Mouse (Mus musculus) lung, postnatal 0 days (tissue): ENCODE measurements around the gene Trappc3. TPM values are rescaled to one million over a fixed set of nuclear protein-coding genes. Genes with fewer than 3 reads are reported as not detected.

ENCODE experiments used
- ATAC-seq: fragments of 200-750 bp; cut with Nextera tagmentation; 2 replicates; pipeline ENCODE4 v1.8.0; 2017; ENCODE audit warnings: moderate library complexity
- DNase-seq: peaks from one replicate; pipeline ENCODE4 v3.0.0-alpha.2; 2016; ENCODE audit warnings: low spot score
- H3K27ac ChIP-seq: fragments of 300-500 bp; sonication (generic); 2 replicates; pipeline ENCODE4 v1.5.1; 2014; ENCODE audit warnings: antibody characterized with exemption, mild to moderate bottlenecking, low read length, mixed read lengths
- H3K27me3 ChIP-seq: fragments of 300-500 bp; sonication (generic); replicated peaks from 2 replicates; pipeline ENCODE4 v1.6.1; 2014; ENCODE audit warnings: low read length, mixed read lengths; ENCODE audit not compliant: insufficient read depth
- H3K36me3 ChIP-seq: fragments of 300-500 bp; sonication (generic); 2 replicates; pipeline ENCODE4 v1.6.1; 2014; ENCODE audit warnings: low read length, mixed read lengths; ENCODE audit not compliant: insufficient read depth
- H3K4me1 ChIP-seq: fragments of 300-500 bp; sonication (generic); 2 replicates; pipeline ENCODE4 v1.6.1; 2014; ENCODE audit warnings: antibody characterized with exemption, low read depth, low read length, mixed read lengths; ENCODE audit not compliant: insufficient read depth
- H3K4me2 ChIP-seq: fragments of 300-500 bp; sonication (generic); replicated peaks from 2 replicates; pipeline ENCODE4 v1.6.1; 2014; ENCODE audit warnings: low read depth, mild to moderate bottlenecking, low read length, moderate library complexity, mixed read lengths
- H3K4me3 ChIP-seq: fragments of 300-500 bp; sonication (generic); 2 replicates; pipeline ENCODE4 v1.5.1; 2014; ENCODE audit warnings: low read depth, low read length
- H3K9ac ChIP-seq: fragments of 300-500 bp; sonication (generic); replicated peaks from 2 replicates; pipeline ENCODE4 v1.6.1; 2014; ENCODE audit warnings: low read depth, mild to moderate bottlenecking
- H3K9me3 ChIP-seq: fragments of 300-500 bp; sonication (generic); 2 replicates; pipeline ENCODE4 v1.6.1; 2016; ENCODE audit warnings: low read length, mixed read lengths
- CTCF ChIP-seq: IDR thresholded peaks from 2 replicates; pipeline ENCODE4 v1.5.1; 2016; ENCODE audit warnings: antibody characterized with exemption, mild to moderate bottlenecking
- EP300 ChIP-seq: IDR thresholded peaks from 2 replicates; pipeline ENCODE4 v1.6.1; 2016; ENCODE audit warnings: antibody characterized with exemption, mild to moderate bottlenecking, control low read depth
- WGBS: fragments of 180-500 bp; shearing (Covaris S2); extraction: QIAGEN DNeasy Blood & Tissue Kit; methylation state at CpG from one replicate; pipeline ENCODE4 v1.1.7; 2014; 5-methylcytosine and 5-hydroxymethylcytosine counted together
- polyA plus RNA-seq: library from polyadenylated mRNA; unstranded; fragments of >200 nt; fragmentation: Nextera tagmentation; extraction: Ambion mirVana; gene quantifications from 2 replicates; pipeline ENCODE4 v1.2.1, GENCODE M21; 2015

Gene Trappc3
- polyA plus RNA-seq, 1 experiment from 2014 or later, result 97.9 TPM

DNA sequence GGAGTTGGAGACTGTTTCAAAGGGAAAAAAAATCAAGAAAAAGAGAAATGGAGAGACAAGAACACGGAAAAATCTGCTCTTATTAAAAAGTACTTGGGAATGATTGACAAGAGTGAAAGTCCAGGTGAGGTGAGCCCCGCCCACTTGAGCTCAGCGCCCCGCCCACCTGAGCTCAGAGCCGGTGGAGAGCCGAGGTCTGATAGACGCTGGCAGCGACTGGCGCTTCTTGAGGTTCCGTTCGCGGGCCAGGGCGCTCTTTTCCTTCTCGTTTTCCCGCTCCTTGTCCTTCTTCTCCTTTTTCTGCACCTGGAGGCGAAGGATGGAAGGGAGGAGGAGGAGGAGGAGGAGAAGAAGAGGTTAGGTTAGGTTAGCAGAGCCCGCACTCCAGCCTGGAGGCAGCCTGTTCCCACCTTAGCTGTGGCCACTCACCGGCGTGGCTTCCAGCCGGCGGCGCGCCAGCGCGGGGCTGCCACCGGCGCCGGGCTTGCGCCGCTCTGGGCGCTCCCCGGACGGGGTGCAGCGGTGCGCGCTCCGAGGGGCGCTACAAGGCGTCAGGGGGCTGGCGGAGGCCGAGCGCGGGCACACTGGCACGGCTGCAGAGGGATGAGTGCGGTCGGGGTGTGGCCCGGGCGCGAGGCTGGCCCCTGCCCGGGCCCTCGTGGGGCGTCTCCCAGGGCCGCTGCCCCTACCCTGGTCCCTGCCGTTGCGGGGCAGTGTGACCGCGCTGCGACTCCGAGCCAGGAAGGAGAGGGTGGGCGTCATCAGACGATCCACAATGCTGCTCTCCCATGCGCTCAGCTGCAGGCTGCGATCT, 25.5 kb upstream of the Trappc3 start:
- Histone ChIP-seq H3K27ac (no peak overlapping the region), H3K27me3 (no peaks in the 10 kb centered on the region), H3K4me3 (0 out of 2 replicates have a peak overlapping the region, but pooled peaks have one; percentile 8), H3K4me1 (no peaks in the 10 kb centered on the region), H3K4me2 (peak overlapping the region; percentile 58), H3K9ac (no peak overlapping the region), H3K9me3 (no peaks in the 10 kb centered on the region), H3K36me3 (peaks cover 71% of the 10 kb centered on the region)
- no peak for TF ChIP-seq EP300
- no peak for TF ChIP-seq CTCF
- DNase-seq (peak; percentile 80), ATAC-seq (peak; percentile 80)
- 39% methylated on average over 61 of the region's 63 CpGs for WGBS

DNA sequence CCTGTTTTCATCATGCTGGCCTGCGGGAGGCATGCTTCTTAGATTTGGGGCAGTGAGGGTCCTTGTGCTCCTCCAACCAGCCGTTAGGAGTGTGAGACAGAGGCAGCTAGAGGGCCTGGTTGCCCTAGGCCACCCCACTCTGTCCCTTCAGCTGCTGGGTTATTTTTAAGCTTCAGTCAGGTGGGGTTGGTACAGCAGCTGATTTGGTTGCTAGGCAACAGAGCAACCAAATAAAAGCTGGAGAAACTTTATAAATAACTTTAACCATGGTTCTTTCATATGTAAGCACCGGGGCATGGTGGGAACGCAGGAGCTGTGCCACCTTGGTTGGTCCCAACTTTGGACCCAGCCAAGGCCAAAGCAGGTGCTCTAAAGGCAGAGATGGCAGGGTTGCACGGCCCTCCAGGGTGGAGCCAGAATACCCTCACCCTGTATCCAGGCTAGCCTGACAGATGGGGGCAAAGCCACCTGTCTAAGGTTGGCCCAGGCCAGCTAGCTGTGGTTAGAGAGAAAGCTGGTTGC, 24.3 kb upstream of the Trappc3 start:
- Histone ChIP-seq H3K9me3 (no peaks in the 10 kb centered on the region), H3K9ac (no peak overlapping the region), H3K4me2 (no peak overlapping the region), H3K27ac (no peak overlapping the region), H3K27me3 (no peaks in the 10 kb centered on the region), H3K4me1 (no peaks in the 10 kb centered on the region), H3K36me3 (peaks cover 67% of the 10 kb centered on the region), H3K4me3 (no peak overlapping the region)
- peak; percentile 48 for DNase-seq
- 61% methylated on average over 5 of the region's 5 CpGs for WGBS
- ATAC-seq, result peak; percentile 48
- TF ChIP-seq CTCF (0 out of 2 replicates have a peak, but pooled peaks have one; percentile 3), EP300 (no peak)

DNA sequence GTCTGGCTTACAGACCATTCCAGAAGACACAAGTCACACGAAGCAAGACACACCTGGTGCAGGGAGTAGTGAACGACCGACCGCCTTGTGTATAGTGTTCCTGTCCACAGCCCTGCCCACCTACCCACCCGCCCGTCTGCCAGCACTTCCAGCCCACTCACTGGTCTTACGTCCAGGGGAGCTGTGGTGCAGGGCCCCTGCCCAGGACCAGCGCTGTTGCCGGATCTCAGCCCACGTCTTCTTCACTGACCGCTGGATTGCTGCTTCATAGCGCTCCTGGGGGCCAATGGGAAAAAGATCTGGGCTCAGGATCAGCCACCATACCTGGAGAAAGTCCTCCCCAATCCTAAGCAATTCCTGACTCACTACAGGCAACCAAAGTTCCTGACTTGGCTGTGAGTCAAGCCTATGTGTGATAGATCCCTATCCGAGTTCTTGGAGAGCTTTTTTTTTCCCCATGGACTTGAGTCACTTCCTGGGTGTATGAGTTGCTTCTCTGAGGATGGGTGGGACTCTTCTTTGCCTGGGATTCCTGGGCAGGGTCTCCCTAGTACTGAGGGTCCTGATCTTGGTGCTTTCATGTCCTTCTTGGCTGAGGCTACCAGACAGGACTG, 22.2 kb upstream of the Trappc3 start:
- WGBS, result 85% methylated on average over 13 of the region's 13 CpGs
- H3K27me3 ChIP-seq, result no peaks in the 10 kb centered on the region
- DNase-seq, result no peak
- no peaks in the 10 kb centered on the region for H3K9me3 ChIP-seq
- no peak overlapping the region for H3K27ac ChIP-seq
- H3K9ac ChIP-seq, result no peak overlapping the region
- no peak overlapping the region for H3K4me3 ChIP-seq
- TF ChIP-seq EP300, result no peak
- TF ChIP-seq CTCF, result no peak
- H3K4me2 ChIP-seq, result no peak overlapping the region
- ATAC-seq, result no peak
- no peaks in the 10 kb centered on the region for H3K4me1 ChIP-seq
- H3K36me3 ChIP-seq, result peaks cover 45% of the 10 kb centered on the region

DNA sequence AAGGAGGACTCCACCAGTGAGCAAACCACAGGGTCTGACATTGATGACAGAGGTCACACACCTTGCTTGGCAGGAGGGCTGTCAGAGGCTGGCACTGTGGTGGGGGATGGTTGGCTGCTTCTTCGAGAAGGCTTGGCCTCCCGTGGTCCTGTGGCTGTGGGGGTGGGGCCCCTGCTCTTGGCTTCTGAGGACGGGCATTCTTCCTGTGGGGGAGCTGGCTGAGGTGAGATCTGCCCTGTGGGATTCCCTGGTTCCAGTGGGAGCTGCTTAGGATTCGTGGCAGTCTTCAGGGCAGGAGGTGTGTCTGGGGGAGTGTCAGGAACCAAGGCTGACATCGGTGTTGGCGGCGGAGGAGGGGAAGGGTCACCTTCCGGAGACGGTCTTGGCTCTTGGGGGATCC, 20.2 kb upstream of the Trappc3 start:
- Histone ChIP-seq H3K4me1 (no peaks in the 10 kb centered on the region), H3K4me2 (no peak overlapping the region), H3K36me3 (peaks cover 32% of the 10 kb centered on the region), H3K9me3 (no peaks in the 10 kb centered on the region), H3K4me3 (no peak overlapping the region), H3K27me3 (no peaks in the 10 kb centered on the region), H3K27ac (no peak overlapping the region), H3K9ac (no peak overlapping the region)
- ATAC-seq (no peak), DNase-seq (no peak)
- 51% methylated on average over 8 of the region's 9 CpGs for WGBS
- TF ChIP-seq EP300 (no peak), CTCF (no peak)

DNA sequence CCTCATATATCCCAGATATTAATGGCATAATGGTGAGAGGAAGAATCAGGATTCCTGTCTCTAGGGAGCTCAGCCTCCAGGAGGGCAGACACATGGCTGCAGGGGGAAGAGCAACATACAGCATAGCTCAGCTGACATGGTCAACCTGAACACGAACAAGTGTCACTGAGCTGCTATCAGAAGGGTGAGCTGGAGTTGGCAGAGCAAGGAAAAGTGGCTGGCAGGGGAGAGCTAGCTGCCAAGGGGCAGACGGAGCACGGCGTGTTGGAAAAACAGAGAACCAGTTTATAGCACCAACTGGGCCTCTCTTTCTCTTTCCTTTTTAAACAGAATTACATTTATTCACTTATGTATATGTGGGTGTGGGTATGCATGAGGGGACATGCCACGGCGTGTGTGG, 19.6 kb upstream of the Trappc3 start:
- 83% methylated on average over 6 of the region's 6 CpGs for WGBS
- no peak overlapping the region for H3K4me2 ChIP-seq
- no peaks in the 10 kb centered on the region for H3K27me3 ChIP-seq
- DNase-seq (no peak), ATAC-seq (no peak)
- TF ChIP-seq CTCF, result no peak
- no peak for TF ChIP-seq EP300
- H3K4me3 ChIP-seq, result no peak overlapping the region
- no peaks in the 10 kb centered on the region for H3K9me3 ChIP-seq
- H3K4me1 ChIP-seq, result no peaks in the 10 kb centered on the region
- peaks cover 33% of the 10 kb centered on the region for H3K36me3 ChIP-seq
- no peak overlapping the region for H3K27ac ChIP-seq
- H3K9ac ChIP-seq, result no peak overlapping the region

DNA sequence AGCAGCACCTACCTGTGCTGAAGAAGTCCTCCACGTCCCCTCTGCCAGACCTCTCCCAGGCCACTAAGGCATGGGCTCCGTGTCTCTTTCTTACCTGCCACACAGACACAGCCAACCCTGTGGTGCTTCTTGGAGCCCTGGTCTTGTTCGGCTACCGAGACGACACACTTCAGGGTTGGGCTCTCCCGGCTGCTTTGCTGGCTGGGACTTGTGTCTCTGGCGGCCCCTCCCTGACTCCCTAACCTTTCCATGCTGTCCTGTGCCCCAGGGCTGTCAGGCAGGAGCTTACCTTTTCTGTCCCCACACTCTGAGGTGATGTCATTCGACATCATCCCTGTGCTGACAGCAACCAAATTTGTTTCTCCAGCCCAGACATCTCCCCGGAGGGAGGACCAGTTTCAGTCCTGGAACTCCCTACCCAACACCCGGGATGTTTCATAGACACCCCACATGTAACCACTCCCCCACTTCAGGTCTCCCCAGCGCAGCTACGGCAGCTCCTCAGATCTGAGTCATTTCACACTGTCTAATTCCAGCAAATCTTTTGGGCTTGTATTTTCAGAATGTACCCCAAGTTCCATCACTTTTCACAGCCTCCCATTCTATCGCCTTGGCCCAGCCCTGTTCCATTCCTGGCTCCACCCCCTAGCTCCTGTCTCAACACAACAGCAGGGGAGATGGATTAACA, 15.8 kb upstream of the Trappc3 start:
- Histone ChIP-seq H3K4me2 (no peak overlapping the region), H3K9me3 (no peaks in the 10 kb centered on the region), H3K27ac (no peak overlapping the region), H3K4me3 (no peak overlapping the region), H3K9ac (no peak overlapping the region), H3K36me3 (0 out of 2 replicates have a peak, but pooled peaks cover 5% of the 10 kb centered on the region), H3K27me3 (no peaks in the 10 kb centered on the region), H3K4me1 (peaks cover 3% of the 10 kb centered on the region; the same call in 1 of the 2 replicates)
- ATAC-seq, result no peak
- DNase-seq, result no peak
- TF ChIP-seq CTCF (no peak), EP300 (no peak)
- 74% methylated on average over 13 of the region's 13 CpGs for WGBS
